Mouse (Mus musculus): ENCODE measurements around the gene Ell3. TPM values are rescaled to one million over a fixed set of nuclear protein-coding genes. Genes with fewer than 3 reads are reported as not detected.

The Ell3 gene
- polyA plus RNA-seq, 1 experiment from 2014 or later = 4.3 TPM

GRCm38 (mm10) chr2:121416356-121416755 lies 27.7 kb downstream of the Ell3 start:
- H3K9ac ChIP-seq (ENCODE audit: low read depth, low read length) = no peak overlapping the region
- peaks cover 21% of the 10 kb centered on the region for H3K36me3 ChIP-seq (ENCODE audit: control insufficient read depth, insufficient read depth, low read length)
- no peaks in the 10 kb centered on the region for H3K27me3 ChIP-seq (replicated peaks; ENCODE audit: control insufficient read depth, insufficient read depth, low read length)
- no peaks in the 10 kb centered on the region for H3K9me3 ChIP-seq (ENCODE audit: control insufficient read depth, low read length)
- H3K4me2 ChIP-seq = peak overlapping the region; percentile 76
- H3K27ac ChIP-seq (ENCODE audit: low read depth, low read length) = no peak overlapping the region
- ATAC-seq (replicated peaks; ENCODE audit: low FRiP score) = no peak
- H3K4me3 ChIP-seq (ENCODE audit: low read depth, low read length) = peak overlapping the region; percentile 14; the same call in 1 of the 2 replicates
- 86% methylated on average over 6 of the region's 6 CpGs for WGBS
- H3K4me1 ChIP-seq (replicated peaks; ENCODE audit: control insufficient read depth, insufficient read depth, low read length) = peaks cover 13% of the 10 kb centered on the region
- DNase-seq (ENCODE audit: low spot score) = no peak

DNA sequence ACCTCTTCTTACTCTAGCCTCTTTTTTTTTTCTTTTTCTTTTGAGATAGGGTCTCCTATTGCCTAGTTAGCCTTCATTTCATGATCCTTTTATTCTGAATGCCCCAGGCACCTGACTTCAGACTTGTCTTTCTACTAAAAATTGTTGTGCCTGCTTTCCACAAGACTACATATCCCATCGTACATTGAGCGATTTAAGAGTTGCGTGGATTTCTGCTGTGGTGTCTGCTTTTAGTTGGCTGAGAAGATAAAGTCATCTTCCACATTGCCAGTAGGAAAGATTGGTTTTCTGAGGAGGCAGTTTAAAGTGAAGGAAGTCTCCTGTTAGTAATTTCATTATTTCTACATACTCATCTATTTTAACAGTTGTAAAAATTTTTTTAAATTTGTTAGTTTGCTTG lies 28.5 kb downstream of the Ell3 start:
- Histone ChIP-seq H3K36me3 (ENCODE audit: control insufficient read depth, insufficient read depth, low read length) (peaks cover 17% of the 10 kb centered on the region), H3K27ac (ENCODE audit: low read depth, low read length) (no peak overlapping the region), H3K4me1 (replicated peaks; ENCODE audit: control insufficient read depth, insufficient read depth, low read length) (peaks cover 13% of the 10 kb centered on the region), H3K4me2 (peak overlapping the region; percentile 76), H3K9ac (ENCODE audit: low read depth, low read length) (no peak overlapping the region), H3K4me3 (ENCODE audit: low read depth, low read length) (peak overlapping the region; percentile 94), H3K9me3 (ENCODE audit: control insufficient read depth, low read length) (no peaks in the 10 kb centered on the region), H3K27me3 (replicated peaks; ENCODE audit: control insufficient read depth, insufficient read depth, low read length) (no peaks in the 10 kb centered on the region)
- ATAC-seq (replicated peaks; ENCODE audit: low FRiP score) (no peak), DNase-seq (ENCODE audit: low spot score) (no peak)
- 80% methylated on average over 3 of the region's 3 CpGs for WGBS

DNA sequence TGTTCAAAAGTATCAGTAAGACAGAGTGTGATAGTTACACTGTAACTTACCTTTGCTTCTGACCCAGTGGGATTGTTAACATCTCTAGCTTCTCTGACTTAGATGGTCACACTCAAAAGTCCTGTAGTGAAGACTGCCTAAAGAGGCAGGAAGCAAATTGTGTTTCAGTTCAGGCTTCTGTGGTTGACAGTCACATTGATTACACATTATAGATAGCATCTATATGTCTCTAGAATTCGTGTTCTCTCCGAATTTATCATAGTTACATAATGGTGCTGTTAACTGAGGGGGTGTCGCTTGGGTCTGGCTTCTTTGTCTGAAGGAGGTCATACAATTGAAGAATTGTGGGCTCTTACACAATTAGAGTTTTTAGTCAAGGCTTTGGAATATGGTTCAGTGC lies 29.0 kb downstream of the Ell3 start:
- DNase-seq (ENCODE audit: low spot score) (no peak), ATAC-seq (replicated peaks; ENCODE audit: low FRiP score) (no peak)
- no peaks in the 10 kb centered on the region for H3K27me3 ChIP-seq (replicated peaks; ENCODE audit: control insufficient read depth, insufficient read depth, low read length)
- no peak overlapping the region for H3K27ac ChIP-seq (ENCODE audit: low read depth, low read length)
- no peaks in the 10 kb centered on the region for H3K9me3 ChIP-seq (ENCODE audit: control insufficient read depth, low read length)
- H3K9ac ChIP-seq (ENCODE audit: low read depth, low read length) = peak overlapping the region; percentile 50
- H3K4me2 ChIP-seq = peak overlapping the region; percentile 76
- peak overlapping the region; percentile 94 for H3K4me3 ChIP-seq (ENCODE audit: low read depth, low read length)
- peaks cover 15% of the 10 kb centered on the region for H3K36me3 ChIP-seq (ENCODE audit: control insufficient read depth, insufficient read depth, low read length)
- 47% methylated on average over 3 of the region's 3 CpGs for whole genome bisulfite sequencing
- peaks cover 13% of the 10 kb centered on the region for H3K4me1 ChIP-seq (replicated peaks; ENCODE audit: control insufficient read depth, insufficient read depth, low read length)

GRCm38 (mm10) chr2:121414139-121414685 lies 29.9 kb downstream of the Ell3 start:
- 1% methylated on average over 31 of the region's 32 CpGs for WGBS
- Histone ChIP-seq H3K27me3 (replicated peaks; ENCODE audit: control insufficient read depth, insufficient read depth, low read length) (no peaks in the 10 kb centered on the region), H3K9me3 (ENCODE audit: control insufficient read depth, low read length) (no peaks in the 10 kb centered on the region), H3K4me2 (peak overlapping the region; percentile 76), H3K4me1 (replicated peaks; ENCODE audit: control insufficient read depth, insufficient read depth, low read length) (peaks cover 13% of the 10 kb centered on the region), H3K27ac (ENCODE audit: low read depth, low read length) (peak overlapping the region; percentile 97), H3K9ac (ENCODE audit: low read depth, low read length) (peak overlapping the region; percentile 99), H3K4me3 (ENCODE audit: low read depth, low read length) (peak overlapping the region; percentile 94), H3K36me3 (ENCODE audit: control insufficient read depth, insufficient read depth, low read length) (peaks cover 12% of the 10 kb centered on the region)
- ATAC-seq (replicated peaks; ENCODE audit: low FRiP score) (peak; percentile 68), DNase-seq (ENCODE audit: low spot score) (no peak)

DNA sequence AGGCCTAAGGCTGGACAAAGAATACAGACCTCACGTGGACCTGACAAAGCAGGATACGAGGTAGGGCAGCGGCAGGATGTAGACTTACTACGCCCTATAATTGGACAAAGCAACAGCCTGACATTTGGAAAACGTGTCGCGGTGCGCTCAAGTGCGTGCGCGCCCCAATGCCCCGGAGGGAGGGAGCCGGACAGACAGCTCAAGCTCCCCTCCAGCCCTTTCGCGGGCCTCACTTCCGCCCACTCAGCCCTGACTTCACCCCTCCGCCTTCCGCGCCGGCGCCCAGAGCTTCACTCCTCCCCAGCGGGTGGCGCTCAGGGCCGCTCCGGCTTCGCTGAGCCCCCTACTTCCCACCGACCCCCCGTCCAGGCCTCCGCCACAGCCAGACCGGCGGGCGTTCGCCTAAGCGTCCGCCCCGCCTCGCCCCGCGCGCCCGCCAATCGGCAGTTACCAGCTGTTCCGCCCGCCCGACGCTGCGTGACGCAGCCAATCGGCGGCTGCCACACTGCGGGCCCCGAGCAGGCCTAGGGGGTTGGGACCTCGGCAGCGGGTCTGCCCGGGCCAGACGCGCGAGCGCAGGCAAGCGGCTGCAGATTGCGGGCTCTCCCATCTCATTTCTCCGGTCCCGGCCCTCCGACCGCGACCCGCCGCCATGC lies 30.6 kb downstream of the Ell3 start, which contains the start of the genes Pdia3 and Catsper2:
TSS of gene Pdia3 (plus strand) at position 389 of the 656 bp plus-strand sequence.
TSS of gene Catsper2 (minus strand) at position 406 of the 656 bp plus-strand sequence.
- H3K4me3 ChIP-seq (ENCODE audit: low read depth, low read length) = peak within 1 kb of the TSS; percentile 94
- H3K36me3 ChIP-seq (ENCODE audit: control insufficient read depth, insufficient read depth, low read length) = peaks cover 12% of the 10 kb centered on the region
- H3K27me3 ChIP-seq (replicated peaks; ENCODE audit: control insufficient read depth, insufficient read depth, low read length) = no peaks in the 10 kb centered on the region
- ATAC-seq (replicated peaks; ENCODE audit: low FRiP score) (peak; percentile 98), DNase-seq (ENCODE audit: low spot score) (peak; percentile 96)
- peaks cover 13% of the 10 kb centered on the region for H3K4me1 ChIP-seq (replicated peaks; ENCODE audit: control insufficient read depth, insufficient read depth, low read length)
- no peaks in the 10 kb centered on the region for H3K9me3 ChIP-seq (ENCODE audit: control insufficient read depth, low read length)
- H3K27ac ChIP-seq (ENCODE audit: low read depth, low read length) = peak within 1 kb of the TSS; percentile 97
- peak within 1 kb of the TSS; percentile 86 for H3K4me2 ChIP-seq
- WGBS = under 1% methylated on average over 64 of the region's 68 CpGs
- peak within 1 kb of the TSS; percentile 99 for H3K9ac ChIP-seq (ENCODE audit: low read depth, low read length)

GRCm38 (mm10) chr2:121412843-121413386 lies 31.2 kb downstream of the Ell3 start:
- Histone ChIP-seq H3K4me2 (peak overlapping the region; percentile 86), H3K27me3 (replicated peaks; ENCODE audit: control insufficient read depth, insufficient read depth, low read length) (no peaks in the 10 kb centered on the region), H3K4me1 (replicated peaks; ENCODE audit: control insufficient read depth, insufficient read depth, low read length) (peaks cover 13% of the 10 kb centered on the region), H3K27ac (ENCODE audit: low read depth, low read length) (peak overlapping the region; percentile 97), H3K4me3 (ENCODE audit: low read depth, low read length) (peak overlapping the region; percentile 94), H3K36me3 (ENCODE audit: control insufficient read depth, insufficient read depth, low read length) (peaks cover 12% of the 10 kb centered on the region), H3K9ac (ENCODE audit: low read depth, low read length) (peak overlapping the region; percentile 99), H3K9me3 (ENCODE audit: control insufficient read depth, low read length) (no peaks in the 10 kb centered on the region)
- WGBS = 3% methylated on average over 4 of the region's 4 CpGs
- DNase-seq (ENCODE audit: low spot score) (no peak), ATAC-seq (replicated peaks; ENCODE audit: low FRiP score) (peak; percentile 21)

GRCm38 (mm10) chr2:121408160-121408559 lies 35.9 kb downstream of the Ell3 start:
- H3K27me3 ChIP-seq (replicated peaks; ENCODE audit: control insufficient read depth, insufficient read depth, low read length) = no peaks in the 10 kb centered on the region
- no peaks in the 10 kb centered on the region for H3K4me1 ChIP-seq (replicated peaks; ENCODE audit: control insufficient read depth, insufficient read depth, low read length)
- 26% methylated on average over 4 of the region's 4 CpGs for WGBS
- H3K9ac ChIP-seq (ENCODE audit: low read depth, low read length) = no peak overlapping the region
- DNase-seq (ENCODE audit: low spot score) (peak; percentile 46), ATAC-seq (replicated peaks; ENCODE audit: low FRiP score) (no peak)
- H3K4me2 ChIP-seq = no peak overlapping the region
- H3K27ac ChIP-seq (ENCODE audit: low read depth, low read length) = no peak overlapping the region
- no peaks in the 10 kb centered on the region for H3K9me3 ChIP-seq (ENCODE audit: control insufficient read depth, low read length)
- H3K4me3 ChIP-seq (ENCODE audit: low read depth, low read length) = no peak overlapping the region
- H3K36me3 ChIP-seq (ENCODE audit: control insufficient read depth, insufficient read depth, low read length) = no peaks in the 10 kb centered on the region

DNA sequence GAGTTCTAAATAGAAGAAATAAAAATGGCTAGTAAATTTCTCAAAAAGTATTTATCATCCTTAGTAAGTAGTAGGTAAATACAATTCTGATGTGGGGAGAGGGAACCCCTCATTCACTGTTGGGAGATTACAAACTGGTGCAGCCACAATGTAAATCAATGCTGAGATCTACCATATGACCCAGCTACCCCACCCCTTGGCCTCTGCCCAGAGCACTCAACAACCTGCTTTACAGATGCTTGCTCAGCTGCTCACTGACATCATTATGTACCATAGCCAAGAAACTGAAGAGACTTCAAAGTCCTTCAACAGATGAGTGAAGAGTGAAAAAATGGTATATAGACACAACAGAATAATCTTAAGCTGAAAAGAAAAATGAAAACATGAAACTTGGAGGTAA lies 40.8 kb downstream of the Ell3 start:
- Histone ChIP-seq H3K9ac (ENCODE audit: low read depth, low read length) (no peak overlapping the region), H3K27me3 (replicated peaks; ENCODE audit: control insufficient read depth, insufficient read depth, low read length) (no peaks in the 10 kb centered on the region), H3K36me3 (ENCODE audit: control insufficient read depth, insufficient read depth, low read length) (no peaks in the 10 kb centered on the region), H3K4me3 (ENCODE audit: low read depth, low read length) (no peak overlapping the region), H3K9me3 (ENCODE audit: control insufficient read depth, low read length) (no peaks in the 10 kb centered on the region), H3K4me1 (replicated peaks; ENCODE audit: control insufficient read depth, insufficient read depth, low read length) (no peaks in the 10 kb centered on the region), H3K4me2 (no peak overlapping the region), H3K27ac (ENCODE audit: low read depth, low read length) (no peak overlapping the region)
- no peak for DNase-seq (ENCODE audit: low spot score)
- ATAC-seq (replicated peaks; ENCODE audit: low FRiP score) = no peak
